Mouse (Mus musculus): ENCODE results near the gene Krt73.

The Krt73 gene

GRCm38 (mm10) chr15:101802296-101802835 lies at the start of gene Krt73:
Gene Krt73, minus strand, starts transcription at chr15:101802346.
- DNase-seq (ENCODE audit: low read depth, low spot score), result no peak

- DNase-seq (ENCODE audit: low read depth, low spot score), result no peak
Observed at GRCm38 (mm10) chr15:101850694-101851093, 48.5 kb upstream of the Krt73 start, which contains the start of gene Krt1. Gene Krt1, minus strand, starts transcription at chr15:101850794.

- no peak for DNase-seq (ENCODE audit: low read depth, low spot score)
Observed at GRCm38 (mm10) chr15:101845971-101846403, 43.8 kb upstream of the Krt73 start.

DNA sequence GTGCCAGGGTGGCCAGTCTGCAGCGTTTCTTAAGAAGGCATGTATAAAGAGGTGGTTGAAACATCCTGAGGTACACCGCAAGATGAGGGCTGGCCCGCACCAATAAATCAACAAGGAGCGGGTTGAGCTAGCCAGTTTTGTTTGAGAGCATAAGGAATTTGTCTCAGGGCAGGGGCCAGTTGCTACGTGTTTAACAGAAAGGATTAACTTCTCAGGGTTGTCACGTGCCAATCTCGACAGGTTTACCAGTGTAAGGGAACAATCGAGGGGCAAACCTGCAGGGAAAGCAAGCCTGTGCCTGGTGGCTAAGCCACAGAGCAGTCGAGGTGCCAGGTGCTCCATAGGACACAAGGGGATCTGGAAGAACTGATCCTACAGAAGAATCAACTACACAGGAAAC lies 41.0 kb upstream of the Krt73 start:
- DNase-seq (ENCODE audit: low read depth, low spot score), result no peak

GRCm38 (mm10) chr15:101834784-101835328 lies 32.7 kb upstream of the Krt73 start:
- no peak for DNase-seq (ENCODE audit: low read depth, low spot score)

DNA sequence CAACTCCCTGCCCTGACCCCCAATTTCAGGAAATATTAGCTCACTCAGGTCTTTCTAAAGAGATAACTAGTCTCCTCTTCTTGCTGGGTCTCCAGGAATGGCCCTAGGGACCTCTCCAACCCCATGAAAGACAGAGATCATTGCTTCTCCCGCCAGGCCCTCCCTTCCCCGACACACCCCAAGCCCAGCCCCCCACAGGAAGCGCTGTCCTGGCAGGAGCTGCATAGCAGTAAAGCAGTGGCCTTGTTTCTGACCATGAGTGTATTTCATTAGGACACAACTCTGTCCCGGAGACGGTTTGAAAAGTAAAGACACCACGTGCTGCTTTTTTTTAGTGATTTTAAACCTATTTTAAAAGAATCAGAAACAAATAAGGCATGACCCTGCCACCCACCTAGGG lies 31.0 kb upstream of the Krt73 start:
- no peak for DNase-seq (ENCODE audit: low read depth, low spot score)

DNA sequence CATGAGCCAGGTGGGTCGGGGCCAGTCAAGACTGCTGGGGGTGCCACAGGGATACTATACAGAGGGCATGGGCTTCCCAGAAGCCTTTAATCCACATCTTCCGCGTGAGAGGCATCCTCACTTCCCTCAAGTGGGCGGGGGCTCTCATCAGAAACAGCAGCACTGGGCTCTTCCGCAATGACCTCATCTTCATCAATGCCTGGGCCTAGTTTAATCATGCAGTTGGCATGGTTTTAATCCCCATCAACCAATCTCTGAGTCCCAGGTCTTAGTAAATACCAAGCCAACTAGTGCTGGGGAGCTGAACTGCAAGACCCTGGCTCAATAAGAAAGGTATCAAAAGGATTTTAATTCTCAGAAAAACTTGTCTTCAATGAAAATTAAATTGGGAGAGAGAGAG lies 27.3 kb upstream of the Krt73 start:
- no peak for DNase-seq (ENCODE audit: low read depth, low spot score)

DNA sequence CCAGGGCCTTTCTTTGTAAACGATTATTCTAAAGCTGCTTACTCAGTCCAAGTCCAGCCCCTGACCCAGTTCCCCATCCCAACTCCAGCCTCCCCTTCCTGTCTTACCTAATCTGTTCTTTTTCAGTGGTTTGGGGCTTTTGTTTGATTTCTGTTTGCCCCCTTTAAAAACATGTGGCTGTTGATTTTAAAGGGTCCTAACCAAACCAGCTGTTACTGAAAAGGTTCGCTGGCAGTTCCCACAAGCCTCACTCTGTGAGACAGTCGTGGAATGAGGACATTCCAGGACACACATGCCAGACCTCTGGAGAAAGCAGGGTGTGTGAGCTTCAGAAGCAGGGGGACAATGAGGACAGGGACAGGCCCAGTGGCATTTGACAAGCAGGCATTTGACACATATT lies 19.6 kb upstream of the Krt73 start:
- DNase-seq (ENCODE audit: low read depth, low spot score), result no peak

- no peak for DNase-seq (ENCODE audit: low read depth, low spot score)
Observed at GRCm38 (mm10) chr15:101817875-101818274, 15.7 kb upstream of the Krt73 start, which contains the start of gene Krt2. Gene Krt2, minus strand, starts transcription at chr15:101818169.

DNA sequence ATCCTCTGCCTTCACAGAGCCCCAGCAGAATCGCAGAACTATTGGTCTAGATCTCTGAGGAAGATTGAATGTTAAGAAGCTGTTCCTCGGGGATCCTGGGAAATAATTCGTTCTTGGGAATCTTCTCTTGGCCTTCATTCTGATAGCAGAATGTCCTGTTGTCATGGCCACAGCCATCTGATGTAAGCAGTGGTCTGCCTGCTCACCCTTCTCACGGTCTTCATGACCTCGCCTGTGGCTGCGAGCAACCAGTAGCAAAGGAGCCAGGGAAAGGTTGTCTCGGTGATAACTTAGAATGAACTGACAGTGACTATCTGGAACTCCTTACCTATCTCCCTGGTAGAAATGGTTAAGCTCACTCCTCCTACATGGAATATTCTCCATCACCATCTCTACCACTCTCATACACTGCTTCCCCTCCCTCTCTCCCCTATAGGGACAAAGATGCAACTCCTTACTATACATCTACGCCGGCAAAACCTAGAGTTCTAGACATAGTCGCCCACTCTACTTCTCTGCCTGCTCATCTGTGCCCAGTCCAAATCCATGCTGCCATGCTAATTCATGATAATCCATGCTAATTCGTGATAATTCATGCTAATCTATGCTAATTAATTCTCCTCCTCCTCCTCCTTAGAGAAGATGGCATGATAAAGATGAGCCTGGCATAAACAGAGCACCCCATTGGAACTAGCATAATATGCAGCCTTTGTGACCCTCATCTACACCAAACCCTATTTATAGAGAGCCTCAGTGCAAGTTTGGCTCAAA lies 1.1 kb upstream of the Krt73 start:
- no peak for DNase-seq (ENCODE audit: low read depth, low spot score)

DNA sequence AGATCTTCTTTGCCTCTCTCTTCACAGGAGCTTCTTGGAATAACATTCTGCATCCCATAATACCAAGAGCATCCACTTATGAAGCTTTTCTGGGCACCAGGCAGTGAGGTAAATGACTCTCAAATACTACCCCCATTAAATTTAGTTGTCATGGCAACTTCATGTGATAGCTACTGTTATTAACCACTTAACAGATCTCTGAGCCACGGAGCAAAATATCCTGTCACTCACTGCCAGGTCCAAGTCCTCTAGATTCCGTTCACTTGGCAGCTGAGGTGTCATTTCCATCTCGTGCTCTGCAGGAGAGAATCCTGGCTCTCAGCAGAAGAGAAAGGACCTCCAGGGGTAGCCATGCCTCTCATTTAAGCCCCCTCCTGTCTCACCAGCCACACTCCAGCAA lies 11.3 kb downstream of the Krt73 start:
- no peak for DNase-seq (ENCODE audit: low read depth, low spot score)

DNA sequence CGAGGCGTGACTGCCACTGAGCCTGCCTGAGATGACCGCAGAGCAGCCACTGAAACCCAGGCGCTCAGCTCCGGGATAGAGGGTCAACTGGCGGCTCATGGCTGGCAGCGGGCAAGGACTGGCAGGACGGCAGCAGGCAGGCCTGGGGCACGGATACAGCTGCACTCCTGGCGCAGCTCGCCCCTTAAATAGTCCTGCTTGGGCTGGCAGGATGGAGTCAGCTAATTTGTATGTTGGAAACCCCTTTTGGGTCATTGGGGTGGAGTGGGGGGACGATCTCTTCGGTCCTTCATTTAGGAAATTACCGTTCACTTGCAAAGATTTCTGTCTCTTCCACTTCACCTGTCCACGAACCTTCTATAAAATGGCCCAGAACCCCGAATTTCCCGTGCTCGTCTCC lies 15.8 kb downstream of the Krt73 start, which contains the start of gene Krt72:
TSS of gene Krt72 (minus strand) at position 101 of the 400 bp plus-strand sequence.
- DNase-seq (ENCODE audit: low read depth, low spot score), result no peak

DNA sequence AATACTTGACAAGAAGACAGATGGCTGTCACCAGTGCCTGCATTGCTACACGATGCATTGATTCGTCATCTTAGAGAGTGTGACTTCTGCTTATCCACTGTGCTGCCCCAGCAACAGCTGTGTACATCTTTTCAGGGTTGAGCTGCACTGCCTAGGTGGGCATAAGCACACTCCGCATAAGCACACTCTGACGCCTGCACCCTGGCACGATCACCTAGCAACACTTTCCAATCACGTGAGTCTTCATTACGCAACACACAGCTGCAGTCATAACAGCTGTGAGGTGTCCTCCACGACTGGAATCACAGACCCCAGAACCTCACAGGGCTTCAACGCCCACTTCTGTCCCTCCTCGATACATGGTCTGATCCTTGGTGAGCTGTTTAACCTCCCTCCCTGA lies 28.7 kb downstream of the Krt73 start:
- peak; percentile 17 for DNase-seq (ENCODE audit: low read depth, low spot score)

DNA sequence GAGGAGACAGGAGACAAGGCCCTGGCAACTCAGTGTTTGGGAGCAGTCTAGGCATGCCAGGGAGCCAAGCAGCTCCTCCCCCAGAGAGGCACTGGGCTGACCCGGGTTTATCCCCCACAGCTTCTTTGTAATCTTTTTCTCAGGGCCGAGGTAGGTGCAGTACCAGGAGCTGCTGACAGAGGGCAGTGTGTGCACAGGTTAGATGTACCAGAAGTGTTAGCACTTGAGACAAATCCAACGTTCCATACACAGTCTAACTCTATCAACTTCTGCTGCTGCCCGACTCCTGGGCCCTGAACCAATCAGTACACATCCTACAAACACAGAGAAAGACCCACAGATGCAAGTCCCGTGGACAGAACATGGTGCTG lies 29.4 kb downstream of the Krt73 start:
- DNase-seq (ENCODE audit: low read depth, low spot score), result peak; percentile 64

- DNase-seq (ENCODE audit: low read depth, low spot score), result no peak
Observed at GRCm38 (mm10) chr15:101772080-101772710, 30.0 kb downstream of the Krt73 start.

GRCm38 (mm10) chr15:101770226-101770625 lies 31.9 kb downstream of the Krt73 start:
- no peak for DNase-seq (ENCODE audit: low read depth, low spot score)
